Mouse (Mus musculus): ENCODE results near the gene 4930442H23Rik.

4930442H23Rik gene

GRCm38 (mm10) chr10:81145778-81146177 is 37.9 kb downstream of the 4930442H23Rik start:
- DNase-seq (ENCODE audit: low read depth in 2 of 2, low spot score in 2 of 2), result no peak

DNA sequence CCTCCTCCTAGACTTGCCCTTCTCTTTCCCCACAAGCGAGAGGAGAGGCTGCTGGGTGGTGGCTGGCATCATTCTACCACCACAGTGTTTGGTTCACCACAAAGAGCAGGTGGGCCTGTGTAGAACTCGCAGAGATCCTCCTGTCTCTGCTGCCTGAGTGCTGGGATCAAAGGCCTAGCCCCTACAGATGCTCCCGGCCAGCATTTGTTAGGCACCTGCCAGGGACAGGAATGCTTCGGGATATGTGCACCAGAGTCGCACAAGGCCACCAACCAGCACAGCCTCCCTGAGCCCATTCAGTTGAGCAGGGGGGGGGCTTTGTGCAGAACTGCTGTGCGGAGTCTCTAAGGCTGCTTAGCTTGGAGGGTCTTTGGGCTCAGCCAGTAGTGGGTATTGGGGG is 38.3 kb downstream of the 4930442H23Rik start:
- no peak for DNase-seq (ENCODE audit: low read depth in 2 of 2, low spot score in 2 of 2)

DNA sequence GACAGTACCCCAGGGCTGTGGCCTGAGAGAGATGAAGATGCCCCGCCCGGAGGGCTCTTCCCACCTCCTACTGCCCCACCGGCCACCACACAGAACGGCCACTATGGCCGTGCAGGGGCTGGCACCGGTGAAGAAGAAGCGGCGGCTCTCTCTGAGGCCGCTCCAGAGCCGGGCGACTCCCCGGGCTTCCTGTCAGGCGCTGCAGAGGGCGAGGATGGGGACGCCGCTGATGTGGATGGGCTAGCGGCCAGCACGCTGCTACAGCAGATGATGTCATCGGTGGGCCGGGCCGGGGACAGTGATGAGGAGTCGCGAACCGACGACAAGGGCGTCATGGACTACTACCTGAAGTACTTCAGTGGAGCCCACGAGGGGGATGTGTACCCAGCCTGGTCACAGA is 39.0 kb downstream of the 4930442H23Rik start:
- DNase-seq (ENCODE audit: low read depth in 2 of 2, low spot score in 2 of 2), result no peak

GRCm38 (mm10) chr10:81143845-81144437 is 39.7 kb downstream of the 4930442H23Rik start:
- DNase-seq (ENCODE audit: low read depth in 2 of 2, low spot score in 2 of 2), result no peak

DNA sequence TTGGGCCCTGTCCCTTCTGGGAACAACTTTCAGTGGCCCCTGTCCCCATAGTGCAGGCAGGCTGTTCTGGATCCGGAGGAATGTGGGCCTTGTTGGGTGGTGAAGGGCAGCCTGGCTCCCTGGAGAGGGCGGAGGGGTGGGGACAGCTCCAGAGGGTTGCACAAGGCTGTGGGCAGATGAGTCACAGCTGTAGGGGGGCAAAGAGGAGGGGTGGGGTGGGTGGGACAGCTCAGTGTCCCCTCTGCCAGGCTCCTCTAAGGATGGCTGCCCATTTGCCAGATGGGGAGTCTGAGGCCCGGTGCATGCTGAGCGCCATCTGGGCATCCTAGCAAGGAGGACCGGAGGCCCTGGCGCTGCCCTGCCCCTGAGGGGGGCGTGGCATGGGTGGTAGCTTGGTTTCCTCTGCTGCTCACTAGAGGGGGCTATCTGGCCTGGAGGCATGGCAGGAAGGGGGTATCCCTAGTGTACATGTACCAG is 40.5 kb downstream of the 4930442H23Rik start:
- no peak for DNase-seq (ENCODE audit: low read depth in 2 of 2, low spot score in 2 of 2)

DNA sequence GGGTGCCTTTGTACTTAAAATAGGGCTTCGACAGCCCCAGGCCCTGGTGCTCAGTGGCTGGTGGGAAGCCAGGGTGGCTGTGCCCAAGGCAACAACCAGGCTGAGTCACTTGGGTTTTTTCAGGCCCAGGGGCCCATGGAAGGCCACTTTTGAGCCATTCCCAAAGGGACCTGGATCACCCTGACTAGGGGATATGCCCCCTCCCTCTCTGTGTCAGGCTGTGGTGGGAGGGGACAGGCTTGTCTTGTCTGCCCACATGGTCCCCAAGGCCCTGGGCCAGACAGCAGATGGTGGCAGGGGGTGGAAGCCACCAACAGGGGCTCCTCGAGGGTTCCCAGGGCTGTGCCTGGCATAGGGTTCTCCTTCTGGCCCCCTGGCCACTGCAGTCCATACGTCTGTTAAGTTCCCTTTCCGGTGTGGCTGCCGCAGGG is 41.1 kb downstream of the 4930442H23Rik start:
- no peak for DNase-seq (ENCODE audit: low read depth in 2 of 2, low spot score in 2 of 2)

DNA sequence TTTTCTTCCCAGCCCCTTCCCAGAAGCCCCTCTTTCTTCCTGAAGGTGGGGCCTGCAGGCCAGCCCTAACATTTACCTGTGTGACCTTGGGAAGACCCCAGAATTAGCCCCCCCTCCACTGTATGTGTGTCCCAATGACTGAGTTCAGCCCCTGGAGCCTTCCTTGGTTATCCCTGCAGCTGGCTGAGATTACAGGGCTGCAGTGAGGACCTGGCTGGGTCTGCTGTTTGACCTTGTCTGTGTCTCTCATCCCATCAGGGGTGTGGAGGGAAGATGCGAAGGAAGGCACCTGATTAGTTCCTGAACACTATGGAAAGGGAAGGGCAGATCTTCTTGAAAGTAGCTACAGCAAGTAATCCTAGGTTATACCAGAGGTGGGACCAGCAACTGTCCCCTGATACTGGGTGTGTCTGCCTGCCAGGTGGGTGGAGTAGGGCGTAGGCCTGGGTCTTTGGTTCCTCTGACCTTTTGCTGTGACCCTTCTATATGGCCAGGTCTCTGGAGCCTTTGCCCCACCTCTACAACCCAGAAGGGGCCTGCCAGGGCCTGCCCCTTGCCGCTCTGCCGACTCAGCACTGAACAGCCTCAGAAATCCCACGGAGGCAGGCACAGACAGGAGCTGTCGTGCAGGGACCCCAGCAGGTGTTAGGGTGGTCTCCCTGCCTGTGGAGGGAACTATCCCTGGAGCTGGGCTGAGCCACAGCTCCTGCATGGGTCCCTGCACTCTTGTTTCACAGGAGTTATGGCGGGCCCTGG is 42.0 kb downstream of the 4930442H23Rik start:
- no peak for DNase-seq (ENCODE audit: low read depth in 2 of 2, low spot score in 2 of 2)

DNA sequence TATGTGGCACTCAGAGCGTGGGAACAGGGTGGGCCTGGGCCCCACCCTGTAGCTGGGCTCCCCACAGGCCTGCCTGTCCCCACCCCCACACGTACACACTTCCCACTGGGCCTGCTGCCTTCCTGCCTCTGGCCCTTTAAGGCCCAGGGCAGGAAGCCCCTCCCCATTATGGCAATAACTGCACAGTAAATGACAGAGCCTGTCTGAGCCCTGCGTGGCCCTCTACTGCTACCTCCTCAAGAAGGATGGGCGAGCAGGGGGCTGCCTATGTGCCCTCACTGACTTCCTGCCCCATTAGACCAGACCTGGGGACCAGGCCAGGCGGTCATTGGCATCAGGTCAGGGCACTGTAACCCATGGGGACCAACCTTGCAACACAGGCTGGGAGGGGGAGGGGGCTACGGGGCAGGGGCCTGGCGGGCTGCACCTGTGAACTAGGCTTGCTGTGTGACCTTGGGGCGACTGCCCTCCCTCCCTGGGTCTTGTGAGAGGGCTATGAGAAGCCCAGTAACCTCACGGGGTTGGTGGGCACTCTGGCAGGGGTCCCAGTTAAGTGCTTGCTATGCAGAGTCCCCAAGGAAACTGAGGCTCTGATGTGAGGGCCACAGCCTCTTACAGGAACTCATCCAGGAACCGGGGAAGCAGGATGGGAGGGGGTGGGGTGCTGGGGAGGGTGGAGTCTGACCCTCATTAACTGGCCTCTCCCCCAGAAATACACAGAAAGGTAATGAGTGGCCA is 42.8 kb downstream of the 4930442H23Rik start:
- DNase-seq (ENCODE audit: low read depth in 2 of 2, low spot score in 2 of 2), result no peak

DNA sequence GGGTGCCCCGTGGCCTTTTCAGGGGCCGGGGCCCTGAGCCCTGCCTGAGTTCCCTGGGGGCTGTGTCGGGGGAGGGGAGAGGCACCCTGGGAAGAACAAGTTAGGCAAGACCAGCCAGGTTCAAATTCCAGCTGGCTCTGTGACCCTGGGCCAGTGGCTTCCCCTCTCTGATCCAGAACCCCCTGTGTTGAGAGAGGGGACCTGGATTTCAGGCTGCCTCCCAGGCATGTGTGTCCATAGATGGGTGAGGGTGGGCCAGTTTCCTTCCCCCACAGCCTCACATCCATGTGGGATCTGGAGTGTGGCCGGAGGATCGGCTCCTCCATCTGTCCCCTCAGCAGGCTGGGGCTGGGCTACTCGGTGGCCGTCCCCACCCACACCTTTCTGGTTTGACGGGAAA is 43.6 kb downstream of the 4930442H23Rik start:
- no peak for DNase-seq (ENCODE audit: low read depth in 2 of 2, low spot score in 2 of 2)

- no peak for DNase-seq (ENCODE audit: low read depth in 2 of 2, low spot score in 2 of 2)
Measured at GRCm38 (mm10) chr10:81139529-81139846, 44.2 kb downstream of the 4930442H23Rik start.

GRCm38 (mm10) chr10:81138821-81139528 is 44.7 kb downstream of the 4930442H23Rik start:
- no peak for DNase-seq (ENCODE audit: low read depth in 2 of 2, low spot score in 2 of 2)

- peak; percentile 56 to 67 for DNase-seq (ENCODE audit: low read depth in 2 of 2, low spot score in 2 of 2)
Measured at GRCm38 (mm10) chr10:81138131-81138782, 45.4 kb downstream of the 4930442H23Rik start.

DNA sequence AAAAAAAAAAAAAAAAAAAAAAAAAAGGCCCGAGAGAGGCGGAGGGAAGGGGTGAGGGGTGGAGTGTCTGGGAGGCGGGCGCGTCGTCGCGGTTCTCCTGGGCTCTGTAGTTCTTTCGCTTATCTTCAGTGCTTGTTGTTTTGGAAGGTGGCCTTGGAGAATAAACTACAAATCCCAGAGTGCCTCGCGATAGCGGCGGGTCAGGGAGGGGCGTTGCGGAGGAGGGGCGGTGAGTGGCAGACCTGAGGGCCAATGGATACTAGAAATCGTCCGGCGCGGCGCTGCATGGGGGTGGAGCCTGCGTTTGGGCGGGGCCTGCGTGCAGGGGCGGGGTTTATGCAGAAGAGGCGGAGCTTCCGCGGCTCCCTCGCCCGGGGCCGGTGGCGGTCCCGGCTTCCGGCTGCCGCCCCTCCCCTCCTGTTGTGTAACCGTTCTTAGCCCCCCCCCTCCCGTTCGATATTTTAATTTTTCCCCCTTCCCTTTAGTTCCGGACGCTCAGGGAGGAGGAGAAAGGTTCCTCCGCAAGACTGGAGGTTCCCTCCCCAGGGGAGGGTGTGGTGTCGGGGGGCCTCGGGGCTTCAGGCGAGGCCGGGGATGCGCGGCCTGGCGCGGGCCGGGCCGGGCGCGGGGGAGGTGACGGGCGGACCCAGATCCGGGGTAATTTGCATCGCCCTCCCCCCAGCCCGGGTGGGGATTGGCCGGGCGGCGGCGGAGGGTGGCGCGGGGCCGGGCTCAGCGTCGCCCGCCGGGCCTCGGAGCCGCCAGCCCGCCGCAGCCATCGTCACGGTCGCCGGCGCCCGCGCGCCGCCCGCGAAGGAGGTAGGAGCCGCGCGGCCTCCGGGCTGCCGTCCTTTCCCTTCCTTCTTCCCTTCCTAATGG is 46.2 kb downstream of the 4930442H23Rik start:
- DNase-seq (ENCODE audit: low read depth in 2 of 2, low spot score in 2 of 2), result peak; percentile 100

- peak; percentile 69 to 72 for DNase-seq (ENCODE audit: low read depth in 2 of 2, low spot score in 2 of 2)
Measured at GRCm38 (mm10) chr10:81136706-81137231, 46.9 kb downstream of the 4930442H23Rik start.

GRCm38 (mm10) chr10:81135831-81136705 is 47.6 kb downstream of the 4930442H23Rik start:
- DNase-seq (ENCODE audit: low read depth in 2 of 2, low spot score in 2 of 2), result peak in 1 of 2 experiments; percentile 24

GRCm38 (mm10) chr10:81134966-81135681 is 48.5 kb downstream of the 4930442H23Rik start, which contains the start of gene Zbtb7a:
Gene Zbtb7a (plus strand): TSS chr10:81135220.
- DNase-seq (ENCODE audit: low read depth in 2 of 2, low spot score in 2 of 2), result no peak

- DNase-seq (ENCODE audit: low read depth in 2 of 2, low spot score in 2 of 2), result peak in 1 of 2 experiments; percentile 32
Measured at GRCm38 (mm10) chr10:81134181-81134587, 49.5 kb downstream of the 4930442H23Rik start.

All from CD8-positive naive resting alpha-beta T cell, adult 2 months (primary cell).